Mouse (Mus musculus) layer of hippocampus, adult 2 months (tissue): ENCODE results near the gene Flot1. TPM values are rescaled to one million over a fixed set of nuclear protein-coding genes. Genes with fewer than 3 reads are reported as not detected.
A peak's percentile ranks its signal among the peaks of the same experiment; 100 is the strongest.

ENCODE experiments used
- DNase-seq, 2 experiments: peaks; one replicate each; pipeline ENCODE4 v3.0.0; 2022; ENCODE audit warnings: low spot score in 2 of 2
- H3K27ac ChIP-seq: fragments of 200-600 bp; 2 replicates; pipeline ENCODE4 v1.8.1; 2022
- H3K4me3 ChIP-seq: fragments of 200-600 bp; 2 replicates; pipeline ENCODE4 v1.8.1; 2022; ENCODE audit warnings: mild to moderate bottlenecking
- CTCF ChIP-seq: fragments of 200-600 bp; conservative IDR thresholded peaks from 2 replicates; pipeline ENCODE4 v1.8.1; 2022; ENCODE audit warnings: antibody characterized with exemption, mild to moderate bottlenecking, moderate library complexity
- total RNA-seq, 2 experiments: library from RNA; stranded (reverse); gene quantifications; 2 replicates each; pipeline ENCODE4 v1.2.3; 2021

Flot1 gene
- total RNA-seq, 2 experiments from 2014 or later = 124 to 128 TPM

DNA sequence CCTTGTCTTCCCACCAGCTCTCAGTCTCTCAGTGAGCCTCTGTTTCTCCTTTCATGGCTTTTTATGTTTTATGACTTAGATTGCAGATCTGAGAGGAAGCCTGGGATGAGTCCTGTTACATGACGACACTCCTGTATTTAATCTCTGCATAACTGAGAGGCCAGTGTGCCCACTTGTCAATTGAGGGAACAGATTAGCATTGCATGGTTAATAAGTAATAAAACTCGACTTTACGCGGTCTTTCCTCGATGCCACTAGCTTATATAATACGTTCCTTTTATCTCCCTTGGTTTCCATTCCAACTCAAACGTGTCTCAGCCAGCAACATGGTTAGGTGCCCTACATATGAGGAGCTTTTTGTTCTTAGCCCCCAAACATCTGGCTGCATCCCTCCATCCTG, 7.2 kb upstream of the Flot1 start:
- Histone ChIP-seq H3K4me3 (no peak overlapping the region), H3K27ac (no peak overlapping the region)
- TF ChIP-seq CTCF = no peak
- no peak for DNase-seq

DNA sequence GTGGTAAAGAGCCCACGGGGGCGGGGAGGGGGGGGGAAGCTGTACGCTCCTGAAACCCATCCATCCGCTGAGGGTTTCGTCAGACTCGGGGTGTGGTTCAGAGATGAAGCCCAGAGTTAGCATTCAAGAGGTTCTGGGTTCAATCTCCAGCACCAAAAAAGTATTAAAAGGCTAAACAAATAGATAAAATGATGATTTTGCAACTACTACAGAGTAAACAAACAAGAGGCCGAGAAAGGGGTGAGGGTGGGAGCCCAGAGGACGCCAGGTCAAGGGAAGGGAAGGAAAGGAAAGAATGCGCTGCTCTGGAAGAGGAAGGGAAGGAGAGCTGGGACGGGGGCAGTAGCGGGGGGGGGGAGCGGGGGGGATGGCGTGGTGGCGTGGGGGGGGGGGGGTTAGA, 6.3 kb upstream of the Flot1 start:
- no peak for DNase-seq
- no peak for TF ChIP-seq CTCF
- Histone ChIP-seq H3K4me3 (no peak overlapping the region), H3K27ac (no peak overlapping the region)

DNA sequence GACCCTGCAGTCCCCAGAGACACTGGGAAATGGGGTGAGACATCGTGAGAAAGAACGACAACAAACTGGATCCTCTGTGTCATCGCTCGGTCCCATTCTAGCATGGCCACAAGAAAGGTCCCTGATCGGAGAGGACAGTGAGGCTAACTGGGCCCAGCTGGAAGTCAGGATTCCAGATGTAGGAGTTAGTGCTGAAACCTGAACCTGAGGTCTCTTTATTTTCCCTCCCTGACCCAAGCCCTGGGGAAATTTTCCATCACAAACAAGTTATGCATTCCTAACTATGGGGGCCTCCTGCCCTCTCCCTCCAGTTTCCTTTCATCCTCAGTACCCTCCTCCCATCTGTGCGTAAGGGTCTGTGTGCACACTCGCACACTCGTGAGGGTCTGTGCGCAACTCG, 5.8 kb upstream of the Flot1 start:
- Histone ChIP-seq H3K4me3 (no peak overlapping the region), H3K27ac (no peak overlapping the region)
- TF ChIP-seq CTCF = no peak
- DNase-seq = no peak

DNA sequence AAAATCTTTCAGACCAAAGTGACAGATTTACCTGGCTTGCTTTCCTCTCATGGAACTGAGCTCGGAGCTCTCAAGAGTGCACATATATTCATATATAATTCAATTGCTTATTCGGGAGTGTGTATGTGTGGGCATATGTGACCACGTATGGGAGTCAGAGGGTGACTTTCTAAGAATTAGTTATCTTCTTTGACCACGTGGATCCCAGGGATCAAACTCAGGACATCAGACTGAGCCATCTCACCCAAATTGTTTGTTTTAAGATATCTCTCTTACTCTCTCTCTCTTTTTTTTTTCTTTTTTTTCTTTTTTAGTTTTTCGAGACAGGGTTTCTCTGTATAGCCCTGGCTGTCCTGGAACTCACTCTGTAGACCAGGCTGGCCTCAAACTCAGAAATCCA, 2.9 kb upstream of the Flot1 start:
- no peak for TF ChIP-seq CTCF
- Histone ChIP-seq H3K4me3 (no peak overlapping the region), H3K27ac (no peak overlapping the region)
- DNase-seq = no peak

GRCm38 (mm10) chr17:35821439-35822430, 1.3 kb upstream of the Flot1 start, which contains the start of gene Ier3:
TSS of gene Ier3 (plus strand) at chr17:35821684.
- Histone ChIP-seq H3K4me3 (peak within 1 kb of the TSS; percentile 92), H3K27ac (peak within 1 kb of the TSS; percentile 91)
- peak in 1 of 2 experiments; percentile 53 for DNase-seq
- no peak for TF ChIP-seq CTCF

- Histone ChIP-seq H3K4me3 (peak overlapping the region; percentile 92), H3K27ac (peak overlapping the region; percentile 91)
- no peak for DNase-seq
- TF ChIP-seq CTCF = no peak
Measured at GRCm38 (mm10) chr17:35822564-35822963, 466 bp upstream of the Flot1 start.

DNA sequence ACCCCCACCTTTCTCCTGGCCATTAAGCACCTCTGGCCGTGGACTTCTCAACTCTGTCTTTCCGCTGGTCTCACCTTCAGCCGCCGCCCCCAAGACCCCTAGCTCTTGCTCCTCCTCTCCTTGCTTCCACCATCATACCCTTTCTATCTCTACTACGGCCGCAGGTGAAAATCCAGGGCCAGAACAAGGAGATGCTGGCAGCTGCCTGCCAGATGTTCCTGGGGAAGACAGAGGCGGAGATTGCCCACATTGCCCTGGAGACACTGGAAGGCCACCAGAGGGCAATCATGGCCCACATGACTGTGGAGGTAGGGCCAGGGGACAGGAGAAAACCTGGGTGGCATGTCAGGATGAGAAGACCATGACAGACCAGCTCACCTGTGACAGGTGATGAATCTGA, 1.4 kb downstream of the Flot1 start:
- 0 out of 2 replicates have a peak overlapping the region, but pooled peaks have one; percentile 91 for H3K27ac ChIP-seq

DNA sequence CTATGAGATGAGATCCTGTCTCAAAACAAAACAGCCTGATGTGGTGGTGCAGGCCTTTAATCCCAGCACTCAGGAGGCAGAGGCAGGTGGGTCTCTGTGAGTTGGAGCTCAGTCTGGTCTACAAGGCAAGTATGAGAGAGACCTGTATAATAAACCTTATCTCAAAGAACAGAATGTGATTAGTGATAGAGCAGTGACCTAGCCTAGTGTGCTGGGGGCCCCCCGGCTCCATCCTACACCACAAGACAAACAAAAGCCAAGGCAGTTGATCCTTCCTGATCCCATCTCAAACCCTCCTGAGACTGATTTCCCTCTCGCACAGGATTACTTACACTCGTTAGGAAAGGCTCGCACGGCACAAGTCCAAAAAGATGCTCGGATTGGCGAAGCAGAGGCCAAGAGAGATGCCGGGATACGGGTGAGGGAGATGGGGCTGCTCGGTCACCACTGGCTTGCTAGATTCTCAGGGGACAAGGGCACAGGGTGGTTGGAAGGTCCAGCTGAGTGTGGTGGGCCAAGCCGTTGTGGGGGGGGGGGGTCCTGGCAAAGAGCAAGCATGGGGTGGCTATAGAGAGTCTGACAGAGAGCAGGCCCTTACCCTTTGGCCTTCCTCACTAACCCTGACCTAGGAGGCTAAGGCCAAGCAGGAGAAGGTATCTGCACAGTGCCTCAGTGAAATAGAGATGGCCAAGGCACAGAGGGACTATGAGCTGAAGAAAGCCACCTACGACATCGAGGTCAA, 2.2 kb downstream of the Flot1 start:
- DNase-seq = no peak
- no peak overlapping the region for H3K27ac ChIP-seq
- TF ChIP-seq CTCF = no peak
- no peak overlapping the region for H3K4me3 ChIP-seq

More for the DNA sequence above, 1.4 kb downstream of the Flot1 start:
- H3K4me3 ChIP-seq = no peak overlapping the region
- peak; percentile 52 for TF ChIP-seq CTCF
- no peak for DNase-seq

GRCm38 (mm10) chr17:35829737-35830136, 6.7 kb downstream of the Flot1 start:
- DNase-seq = peak; percentile 74 to 78
- H3K4me3 ChIP-seq = no peak overlapping the region
- no peak overlapping the region for H3K27ac ChIP-seq
- TF ChIP-seq CTCF = peak; percentile 92

DNA sequence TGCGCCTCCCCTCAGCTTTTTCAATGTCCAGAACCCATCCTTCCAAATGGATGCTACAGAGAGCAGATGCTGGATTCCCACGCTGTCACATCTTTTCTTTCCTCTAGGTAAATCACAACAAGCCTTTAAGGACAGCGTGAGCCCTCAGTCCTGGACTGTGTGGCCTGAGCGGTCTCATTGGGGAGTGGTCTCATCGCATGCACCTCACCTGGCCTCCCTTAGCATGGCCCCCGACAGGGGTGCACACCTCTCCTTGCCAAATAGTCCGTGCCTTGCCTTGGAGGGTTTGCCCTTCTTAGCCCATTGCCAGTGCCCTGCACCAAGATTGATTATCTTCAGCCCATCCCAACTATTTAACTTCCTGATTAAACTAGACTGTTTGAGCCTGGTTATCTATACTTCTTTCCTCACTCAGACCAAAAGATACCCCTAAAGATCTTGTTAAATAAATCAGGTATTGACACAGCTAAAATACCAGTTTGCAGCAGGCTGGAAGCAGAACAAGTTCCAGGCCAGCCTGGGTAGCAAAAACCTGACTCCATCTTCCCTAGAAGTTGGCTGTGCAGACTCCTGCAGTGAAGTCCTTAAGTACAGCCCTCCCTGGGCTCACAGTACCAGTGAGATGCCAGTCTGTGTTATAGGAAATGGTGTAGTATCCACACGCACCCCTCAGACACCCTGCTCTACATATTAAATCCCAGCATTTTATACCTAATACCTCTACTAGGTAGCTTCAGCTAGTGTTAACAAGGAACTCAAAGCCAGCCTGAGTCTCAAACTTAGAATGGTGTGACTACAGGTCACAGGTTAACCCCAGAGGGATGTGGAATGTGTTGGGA, 9.6 kb downstream of the Flot1 start:
- no peak for DNase-seq
- no peak overlapping the region for H3K27ac ChIP-seq
- no peak for TF ChIP-seq CTCF
- H3K4me3 ChIP-seq = no peak overlapping the region

DNA sequence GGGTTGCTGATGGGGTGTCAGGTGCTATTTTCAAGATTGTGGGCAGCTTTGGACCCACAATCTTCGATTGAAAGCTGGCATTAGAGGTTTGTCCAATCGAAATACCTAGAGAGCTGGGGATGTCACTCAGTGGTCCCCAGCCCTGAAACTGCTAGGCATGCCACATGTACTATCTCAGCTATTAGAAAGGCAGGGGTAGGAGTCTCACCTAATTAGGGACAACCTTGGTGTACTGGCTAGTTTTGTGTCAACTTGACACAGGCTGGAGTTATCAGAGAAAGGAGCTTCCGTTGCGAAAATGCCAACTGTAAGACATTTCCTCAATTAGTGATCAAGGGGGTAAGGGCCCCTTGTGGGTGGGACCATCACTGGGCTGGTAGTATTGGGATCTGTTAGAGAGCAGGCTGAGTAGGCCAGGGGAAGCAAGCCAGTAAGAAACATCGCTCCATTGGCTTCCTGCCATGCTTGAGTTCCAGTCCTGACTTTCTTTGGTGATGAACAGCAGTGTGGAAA, 10.3 kb downstream of the Flot1 start:
- Histone ChIP-seq H3K27ac (no peak overlapping the region), H3K4me3 (no peak overlapping the region)
- DNase-seq = no peak
- no peak for TF ChIP-seq CTCF

DNA sequence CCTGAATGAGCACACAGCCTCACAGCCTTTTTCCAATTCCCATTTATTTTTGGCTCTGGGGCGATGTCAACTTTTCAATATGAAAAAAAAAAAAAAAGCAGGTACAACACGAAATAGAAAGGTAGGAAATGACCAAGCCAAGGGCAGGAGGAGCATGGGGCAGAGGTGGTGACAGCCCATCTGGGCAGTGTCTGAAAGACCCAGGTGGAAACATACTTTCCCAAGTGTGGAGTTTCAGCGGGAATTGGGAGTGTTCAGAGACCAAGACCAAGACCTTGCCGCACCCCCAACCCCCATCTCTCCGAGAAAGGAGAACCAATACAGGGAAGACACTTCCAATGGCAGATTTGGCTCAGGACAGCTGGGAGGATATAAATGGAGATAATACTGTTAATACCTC, 10.9 kb downstream of the Flot1 start:
- no peak overlapping the region for H3K4me3 ChIP-seq
- H3K27ac ChIP-seq = no peak overlapping the region
- DNase-seq = no peak
- no peak for TF ChIP-seq CTCF
